Mouse (Mus musculus) neutrophil, adult 5-6 weeks (primary cell): ENCODE results near the gene Slc4a5. TPM values are rescaled to one million over a fixed set of nuclear protein-coding genes. Genes with fewer than 3 reads are reported as not detected.

Experiments
- ATAC-seq: fragments of 151-379, 151-347 bp; 2 replicates; pipeline ENCODE4 v1.8.0; 2017; ENCODE audit warnings: mild to moderate bottlenecking, moderate TSS enrichment; ENCODE audit not compliant: insufficient number of reproducible peaks, poor library complexity, low FRiP score, severe bottlenecking; ENCODE audit errors: extremely low read depth
- total RNA-seq: library from RNA; stranded (forward); fragments of 200-1000 nt; gene quantifications from 2 replicates; pipeline ENCODE4 v1.2.3, GENCODE M21; 2017

The Slc4a5 gene
- total RNA-seq, 1 experiment from 2014 or later: not detected

DNA sequence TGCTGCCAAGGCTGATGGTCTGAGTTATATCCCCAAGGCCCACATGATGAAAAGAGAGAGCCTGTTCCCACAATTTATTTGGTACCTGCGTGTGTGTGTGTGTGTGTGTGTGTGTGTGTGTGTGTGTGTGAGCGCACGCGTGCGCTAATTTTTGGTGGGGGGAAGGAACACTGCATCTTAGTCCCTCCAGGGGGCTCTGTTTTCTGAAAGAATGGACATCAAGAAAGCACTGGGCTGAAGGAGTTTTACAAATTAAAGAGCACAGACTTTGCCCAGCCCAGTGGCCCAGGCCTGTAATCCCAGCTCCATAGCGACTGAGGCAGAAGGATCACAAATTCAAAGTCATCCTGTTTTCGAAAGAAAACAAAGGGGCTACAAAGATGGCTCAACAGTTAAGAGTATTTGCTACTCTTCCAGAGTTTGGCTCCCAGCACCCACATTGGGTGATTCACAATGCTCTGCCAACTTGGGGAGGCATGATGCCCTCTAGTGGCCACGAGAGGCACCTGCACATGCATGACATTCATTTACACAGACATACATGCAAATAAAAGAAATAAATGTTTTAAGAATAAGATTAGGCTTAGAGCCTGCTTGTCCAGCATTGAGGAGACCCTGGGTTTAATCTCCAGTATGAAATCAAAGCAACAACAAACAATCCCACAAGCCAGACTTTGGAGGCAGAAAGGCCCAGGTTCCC is 60.8 kb downstream of the Slc4a5 start:
- no peak for ATAC-seq

DNA sequence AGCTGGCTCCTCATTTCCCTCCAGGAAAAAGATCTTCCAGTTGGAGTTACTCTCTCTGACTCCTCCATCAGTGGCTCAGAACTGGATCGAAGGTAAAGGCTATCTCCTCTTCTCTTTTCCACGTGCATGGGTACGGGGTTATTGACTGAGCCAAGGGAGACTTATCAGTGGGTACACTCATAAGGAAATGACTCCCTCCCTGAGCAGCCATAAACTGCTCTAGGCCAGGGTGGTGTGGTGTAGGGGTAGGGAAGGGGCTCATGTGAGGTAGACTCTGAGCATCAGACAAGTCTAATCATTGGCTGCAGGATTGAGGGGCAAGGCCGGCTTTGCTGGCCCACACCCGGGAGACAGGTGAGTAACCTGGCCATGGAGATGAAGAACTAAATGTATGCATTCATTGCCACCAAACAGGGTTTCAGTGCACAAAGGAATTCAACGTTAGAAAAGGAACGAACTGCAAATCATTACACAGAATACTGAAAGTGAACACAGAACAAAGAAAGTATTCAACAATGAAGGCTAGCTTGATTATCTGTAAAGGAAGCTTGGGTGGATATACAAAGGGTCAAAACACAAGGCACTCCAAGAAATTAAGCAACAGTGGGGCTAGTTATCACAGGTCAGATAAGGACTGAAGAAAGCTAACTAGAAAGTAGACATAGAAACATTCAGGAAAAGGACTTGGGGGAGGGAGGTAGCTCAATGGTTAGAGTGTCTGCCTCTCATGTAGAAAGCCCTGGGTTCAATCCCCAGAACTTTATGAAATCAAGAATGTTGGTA is 81.0 kb downstream of the Slc4a5 start:
- ATAC-seq: no peak

DNA sequence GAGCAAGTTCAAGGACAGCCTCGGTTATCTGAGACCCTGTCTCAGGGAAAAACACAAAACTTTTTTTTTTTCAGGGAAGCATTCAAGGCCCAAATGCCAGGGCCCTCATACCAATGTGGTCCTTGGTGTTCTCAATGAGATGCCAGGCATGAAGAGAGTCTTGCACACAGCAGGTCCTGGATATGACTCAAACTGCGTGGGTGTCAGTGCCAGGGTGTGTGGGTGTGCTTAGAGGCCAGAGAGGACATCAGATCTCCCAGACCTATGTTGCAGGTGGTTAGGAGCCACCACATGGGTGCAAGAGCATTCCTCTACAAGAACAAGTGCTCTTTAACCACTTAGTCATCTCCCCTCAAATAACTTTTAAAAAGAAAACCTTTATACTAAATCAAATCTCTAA is 81.7 kb downstream of the Slc4a5 start:
- ATAC-seq: no peak

DNA sequence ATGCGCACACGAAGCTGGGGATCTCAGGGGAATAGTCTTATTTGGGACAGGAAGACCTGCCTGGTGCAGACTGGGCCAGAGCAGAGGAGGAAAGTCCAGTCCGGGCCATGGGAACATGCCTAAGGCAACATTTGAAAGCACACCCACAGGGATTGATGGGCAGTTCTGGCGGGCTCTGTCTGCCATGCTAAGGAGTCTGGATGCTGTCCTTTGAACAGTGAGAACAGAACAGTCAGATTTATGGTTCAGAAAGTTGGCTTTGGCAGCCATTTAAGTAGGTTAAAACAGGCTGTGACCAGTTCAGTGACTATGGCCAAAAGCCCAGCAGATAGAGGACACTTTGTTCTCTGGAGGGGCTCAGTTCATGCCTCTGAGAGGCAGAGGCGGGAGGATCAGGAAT is 82.6 kb downstream of the Slc4a5 start:
- ATAC-seq: no peak

DNA sequence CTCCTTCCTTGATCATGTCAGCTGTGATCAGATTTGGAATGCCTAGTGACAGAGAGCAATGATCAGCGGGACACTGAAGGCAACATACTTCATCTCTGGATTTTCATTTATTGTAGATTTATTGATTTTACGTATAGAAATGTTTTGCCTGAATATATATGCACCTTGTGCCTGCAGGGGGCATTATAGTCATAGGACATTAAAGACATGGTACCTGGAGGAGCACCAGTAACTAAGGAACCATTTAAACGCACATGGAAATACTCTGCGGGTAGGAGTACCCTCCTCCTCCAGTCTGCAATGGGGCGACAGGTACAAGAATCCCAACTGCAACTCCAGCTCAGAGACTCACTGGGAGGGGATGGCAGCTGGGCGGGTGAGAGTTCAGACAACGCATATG is 89.4 kb downstream of the Slc4a5 start:
- ATAC-seq: no peak

DNA sequence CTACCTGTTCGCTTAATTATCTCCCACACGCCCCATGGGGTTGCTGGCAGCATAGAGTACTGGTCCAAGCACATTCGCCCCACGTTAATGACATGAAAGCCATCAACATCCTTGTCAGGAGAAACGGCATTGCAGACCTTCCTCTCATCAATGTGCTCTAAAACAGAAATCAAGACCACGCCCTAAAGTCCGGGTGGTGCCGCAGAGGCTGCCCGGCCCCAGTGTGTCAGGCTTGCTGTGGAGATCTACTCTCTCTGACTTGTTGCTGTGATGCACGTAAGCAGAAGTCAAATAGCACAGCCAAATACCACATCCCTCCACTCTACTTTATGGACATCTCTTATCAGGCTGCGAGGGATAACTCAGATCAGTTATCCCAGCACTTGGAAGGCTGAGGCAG is 91.6 kb downstream of the Slc4a5 start:
- no peak for ATAC-seq

DNA sequence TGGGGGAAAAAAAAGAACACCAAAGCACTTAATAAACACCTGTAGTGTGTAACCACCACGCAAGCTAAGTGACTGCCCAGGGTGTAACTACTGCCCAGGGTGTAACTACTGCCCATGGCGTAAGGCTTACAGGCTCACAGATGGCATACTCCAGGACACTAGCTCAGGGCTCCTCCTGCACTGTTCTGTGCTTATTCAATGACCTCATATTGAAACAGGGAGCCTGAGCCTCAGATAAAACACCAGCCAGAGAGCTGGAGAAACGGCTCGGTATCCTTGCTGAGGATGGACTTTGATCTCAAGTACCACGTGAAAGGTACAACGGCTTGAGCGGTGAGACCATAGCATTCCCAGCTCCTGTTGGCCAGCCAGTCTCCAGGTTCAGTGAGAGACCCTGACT is 92.4 kb downstream of the Slc4a5 start:
- no peak for ATAC-seq

DNA sequence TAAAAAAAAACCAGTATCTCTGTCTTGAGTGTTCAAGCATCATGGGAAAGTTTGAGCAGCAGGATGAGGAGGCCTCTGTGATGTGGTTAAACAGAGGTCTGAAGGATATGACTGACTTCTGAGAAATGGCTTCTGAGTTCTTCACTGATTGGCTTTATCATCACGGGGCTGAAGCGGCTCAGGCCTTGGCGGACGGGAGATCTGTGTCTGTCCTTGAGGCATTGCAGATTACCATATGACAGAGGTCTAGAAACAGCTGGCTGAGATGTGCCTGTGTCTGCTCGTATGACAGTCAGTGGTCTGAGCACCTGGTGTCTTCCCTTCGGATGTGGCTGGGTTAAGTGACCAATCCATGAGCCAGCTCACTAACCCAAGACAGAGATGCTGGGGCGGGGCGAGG is 92.9 kb downstream of the Slc4a5 start:
- no peak for ATAC-seq

DNA sequence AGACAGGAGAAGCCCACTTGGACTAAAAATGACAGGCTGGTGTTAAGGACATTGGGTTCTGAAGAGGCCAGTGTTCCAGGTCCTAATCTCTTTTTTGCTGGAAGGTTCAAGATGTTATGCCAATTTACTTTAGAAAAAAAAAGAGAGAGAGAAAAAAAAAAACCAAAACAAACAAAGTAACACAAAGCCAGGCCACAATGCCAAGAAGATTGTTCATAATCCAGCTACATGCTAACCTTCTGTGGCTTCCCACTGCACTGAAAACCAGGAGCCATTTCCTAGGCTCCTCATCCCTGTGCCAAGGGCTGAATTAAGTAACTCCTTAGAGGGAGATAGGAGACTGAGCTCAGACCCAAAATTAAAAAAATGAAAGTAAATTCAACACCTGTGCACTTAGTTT is 95.7 kb downstream of the Slc4a5 start:
- no peak for ATAC-seq

DNA sequence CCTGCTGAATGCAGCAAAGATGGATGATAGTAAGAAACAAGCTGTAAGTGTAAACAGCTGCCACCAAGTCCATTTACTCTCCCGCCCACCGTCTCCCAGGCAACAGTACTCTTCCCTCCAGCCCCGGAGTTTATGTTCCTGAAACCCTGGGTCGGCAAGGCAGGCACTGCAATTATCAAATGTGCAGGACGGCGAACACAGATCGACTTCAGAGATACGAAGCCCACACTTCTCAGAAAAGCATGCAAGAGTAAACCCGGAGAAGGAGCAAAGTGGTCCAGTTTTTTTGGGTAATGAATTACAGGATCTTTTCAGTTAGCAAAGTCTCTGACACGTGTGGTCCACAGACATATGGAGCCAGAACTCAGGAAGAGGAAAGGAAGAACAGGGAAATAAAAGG is 96.4 kb downstream of the Slc4a5 start:
- ATAC-seq: no peak

DNA sequence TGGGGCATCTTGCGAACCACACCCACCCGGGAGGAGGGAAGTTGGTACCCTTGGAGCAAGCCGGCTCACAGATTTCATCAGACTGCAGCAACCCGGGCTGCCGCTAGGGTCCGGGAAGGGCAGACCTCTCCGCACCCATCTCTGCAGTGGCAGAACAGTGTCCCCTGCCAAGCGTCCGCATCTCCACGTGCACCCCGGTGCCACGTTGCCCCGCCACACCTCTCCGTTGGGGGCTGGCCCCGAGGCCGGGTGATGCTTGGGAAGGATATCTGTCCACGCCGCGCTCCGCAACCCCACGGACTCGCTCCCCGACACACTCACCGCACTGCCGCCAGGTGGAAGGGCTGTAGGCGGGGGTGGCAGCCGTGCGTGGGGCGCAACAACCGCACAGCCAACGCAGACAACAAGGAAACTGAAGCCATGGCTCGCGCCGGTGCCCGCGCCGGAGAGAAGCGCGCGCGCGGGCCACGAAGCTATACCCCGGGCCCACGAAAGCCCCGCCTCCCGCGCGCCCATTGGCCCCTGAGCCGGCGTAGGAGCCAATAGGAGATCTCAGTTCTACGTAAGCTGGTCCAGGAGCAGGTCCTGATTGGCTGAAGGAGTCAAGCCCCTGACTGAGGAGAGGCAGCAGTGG is 97.6 kb downstream of the Slc4a5 start:
- peak; percentile 85 for ATAC-seq

DNA sequence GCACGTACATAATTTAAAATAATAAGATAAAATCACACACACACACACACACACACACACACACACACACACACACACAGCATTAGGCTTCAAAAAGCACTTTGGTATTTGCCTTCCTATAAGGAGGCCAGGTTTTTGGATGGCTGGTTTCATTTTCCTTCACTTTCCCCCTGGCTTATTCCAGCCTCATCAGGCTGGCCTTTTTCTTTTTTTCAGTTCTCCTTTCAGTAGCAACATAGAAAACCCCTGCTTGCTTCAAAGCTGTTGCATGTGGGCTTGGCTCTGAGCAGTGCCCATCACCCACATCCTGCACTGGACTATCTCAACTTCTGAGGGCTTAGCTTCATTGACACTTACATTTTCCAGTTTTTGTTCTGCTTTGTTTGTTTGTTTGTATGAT is 102.3 kb downstream of the Slc4a5 start:
- ATAC-seq: no peak

DNA sequence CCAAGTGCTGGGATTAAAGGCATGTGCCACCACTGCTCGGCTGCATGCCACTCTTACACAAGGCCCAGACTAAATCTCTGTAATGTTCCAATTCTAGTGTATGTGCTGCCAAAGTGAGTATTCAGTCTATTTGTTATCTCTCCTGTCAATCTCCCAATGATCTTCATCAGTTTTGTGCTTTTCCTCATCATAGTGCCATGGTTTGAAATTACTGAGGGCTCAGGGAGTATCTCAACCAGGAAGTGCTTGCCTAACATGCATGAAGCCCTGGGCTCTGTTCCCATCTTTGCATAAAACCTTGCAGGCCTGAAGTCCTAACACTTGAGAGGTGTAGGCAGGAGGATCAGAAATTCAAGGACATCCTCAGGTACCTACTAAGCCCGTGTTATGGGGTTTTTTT is 103.2 kb downstream of the Slc4a5 start:
- no peak for ATAC-seq

DNA sequence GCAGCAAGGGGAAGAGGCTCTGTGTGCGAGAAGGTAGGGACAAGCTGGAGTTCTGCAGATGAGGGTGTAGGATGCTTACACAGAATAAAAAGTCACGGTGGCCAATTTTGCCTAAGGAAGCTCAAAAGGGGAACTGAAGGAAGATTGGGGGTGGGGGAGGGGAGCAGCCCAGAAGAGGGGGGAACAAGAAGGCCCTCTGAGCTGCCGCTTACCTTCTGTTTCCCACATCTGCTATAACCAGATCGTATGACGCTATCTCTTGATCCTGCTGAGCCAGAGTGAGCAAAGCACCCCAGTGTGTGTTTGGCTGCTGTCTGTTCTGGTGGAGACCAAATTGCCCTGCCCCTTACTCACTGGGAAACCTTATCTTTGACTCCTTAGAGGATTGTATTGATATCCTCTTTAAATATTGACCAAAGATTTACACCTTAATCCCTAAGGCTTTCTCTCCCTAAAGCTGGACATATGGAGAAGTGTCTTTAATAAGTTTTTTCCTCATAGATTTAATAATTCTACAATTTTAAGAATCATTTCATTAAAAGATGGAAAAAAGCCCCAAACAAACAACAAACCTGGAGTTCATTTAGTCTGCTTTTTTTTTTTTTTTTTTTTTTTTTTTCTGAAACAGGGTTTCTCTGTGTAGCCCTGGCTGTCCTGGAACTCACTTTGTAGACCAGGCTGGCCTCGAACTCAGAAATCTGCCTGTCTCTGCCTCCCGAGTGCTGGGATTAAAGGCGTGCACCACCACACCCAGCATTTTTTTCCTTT is 104.2 kb downstream of the Slc4a5 start:
- no peak for ATAC-seq

DNA sequence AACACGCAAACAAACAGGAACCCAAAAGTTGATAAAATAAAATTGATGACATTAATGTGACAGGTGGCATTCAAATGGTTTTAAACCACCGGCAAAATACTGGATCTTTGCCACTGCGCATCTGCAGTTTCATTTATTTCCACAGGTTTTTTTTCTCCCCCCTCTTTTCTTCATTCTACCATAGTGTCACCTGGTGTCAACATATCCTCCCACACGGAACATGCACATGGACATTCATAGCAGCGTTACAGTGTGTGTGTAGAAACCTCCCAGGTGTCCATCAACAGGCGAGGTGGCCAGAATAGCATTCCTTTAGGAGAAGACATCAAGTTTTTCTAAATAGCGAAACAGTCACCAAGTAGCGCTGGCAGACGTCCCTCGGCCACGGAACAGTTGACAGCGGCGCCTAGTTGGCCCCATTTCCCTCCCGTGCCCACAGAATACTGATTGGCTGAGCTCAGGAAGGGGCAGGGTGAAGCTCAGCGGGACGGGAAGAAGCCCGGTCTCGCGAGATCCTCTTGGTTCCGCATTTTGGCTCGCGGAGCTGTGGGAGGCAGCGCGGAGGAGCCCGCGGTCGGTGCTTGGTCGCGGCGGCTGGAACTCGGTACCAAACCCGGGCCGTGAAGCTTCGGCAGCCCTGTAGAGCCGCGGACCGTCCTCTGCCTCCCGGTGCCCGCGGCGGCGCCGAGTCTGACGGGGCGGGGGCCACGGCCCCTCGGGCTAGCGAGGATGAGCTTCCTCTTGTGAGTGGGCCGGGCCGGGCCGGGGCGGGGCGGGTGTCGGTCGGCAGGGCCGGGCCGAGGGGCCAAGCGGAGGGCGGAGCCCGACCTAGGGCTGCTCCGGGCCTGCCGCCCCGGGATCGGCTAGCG is 106.1 kb downstream of the Slc4a5 start, which contains the start of the genes Mthfd2 and Mob1a:
TSS of gene Mthfd2 (minus strand) at position 384 of the 869 bp plus-strand sequence.
TSS of gene Mob1a (plus strand) at position 492 of the 869 bp plus-strand sequence.
- ATAC-seq: peak; percentile 96

DNA sequence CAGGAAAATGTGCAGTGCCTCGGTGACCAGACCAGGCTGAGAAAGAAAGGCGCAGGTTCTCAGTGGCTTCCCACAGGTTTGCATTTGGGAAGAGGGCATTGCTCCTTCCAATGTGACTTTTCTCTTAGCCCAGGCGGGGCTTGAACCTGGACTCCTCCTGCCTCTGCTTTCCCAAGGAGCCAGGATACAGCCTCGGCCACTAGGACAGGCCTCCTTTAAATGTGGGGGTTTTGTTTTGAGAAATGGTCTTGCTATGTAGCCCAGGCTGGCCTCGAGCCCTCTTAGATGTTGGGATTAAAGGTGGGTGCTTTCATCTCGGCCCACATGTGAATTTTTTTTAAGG is 106.7 kb downstream of the Slc4a5 start:
- no peak for ATAC-seq

DNA sequence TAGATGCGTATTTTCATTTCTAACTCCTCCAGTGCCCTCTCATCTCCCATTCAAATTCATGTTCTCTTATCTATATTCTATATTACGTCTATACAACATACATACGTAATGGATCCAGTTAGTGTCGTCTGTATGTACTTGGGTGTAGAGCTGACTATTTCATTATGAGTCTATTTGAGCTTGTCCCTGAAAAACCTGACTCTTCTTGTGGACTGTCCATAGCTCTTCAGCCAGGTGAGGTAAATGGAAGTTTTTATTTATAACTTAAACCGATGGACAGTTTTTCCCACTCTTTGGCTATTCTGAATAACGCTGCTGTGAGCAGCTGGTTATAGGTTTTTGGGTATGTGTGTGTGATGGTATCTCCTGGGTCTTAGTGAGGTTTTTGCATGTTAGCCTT is 107.1 kb downstream of the Slc4a5 start:
- ATAC-seq: no peak

DNA sequence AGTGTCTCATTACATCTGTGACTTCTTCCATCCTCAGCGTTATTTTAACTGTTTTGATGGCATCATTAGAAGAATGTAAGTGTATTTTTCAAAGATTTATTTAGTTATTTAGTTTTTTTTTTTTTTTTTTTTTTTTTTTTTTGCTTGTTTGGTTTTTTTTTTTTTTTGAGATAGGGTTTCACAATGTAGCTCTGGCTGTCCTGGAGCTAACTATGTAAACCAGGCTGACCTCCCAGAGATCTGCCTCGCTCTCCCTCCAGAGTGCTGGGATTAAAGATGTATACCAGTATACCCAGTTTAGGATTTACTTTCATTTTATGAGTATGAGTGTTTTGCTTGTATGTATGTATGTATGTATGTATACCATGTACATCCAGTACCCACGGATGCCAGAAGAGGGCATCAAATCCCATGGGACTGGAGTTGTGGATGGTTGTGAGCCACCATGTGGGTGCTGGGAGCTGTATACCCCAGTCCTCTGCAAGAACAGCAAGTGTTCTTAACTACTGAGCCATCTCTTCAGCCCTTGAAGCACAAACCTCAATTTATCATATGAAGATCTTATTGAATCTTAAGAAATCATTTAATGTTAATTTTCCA is 108.1 kb downstream of the Slc4a5 start:
- no peak for ATAC-seq
